Mouse (Mus musculus): ENCODE data around the gene Wap.

DNA sequence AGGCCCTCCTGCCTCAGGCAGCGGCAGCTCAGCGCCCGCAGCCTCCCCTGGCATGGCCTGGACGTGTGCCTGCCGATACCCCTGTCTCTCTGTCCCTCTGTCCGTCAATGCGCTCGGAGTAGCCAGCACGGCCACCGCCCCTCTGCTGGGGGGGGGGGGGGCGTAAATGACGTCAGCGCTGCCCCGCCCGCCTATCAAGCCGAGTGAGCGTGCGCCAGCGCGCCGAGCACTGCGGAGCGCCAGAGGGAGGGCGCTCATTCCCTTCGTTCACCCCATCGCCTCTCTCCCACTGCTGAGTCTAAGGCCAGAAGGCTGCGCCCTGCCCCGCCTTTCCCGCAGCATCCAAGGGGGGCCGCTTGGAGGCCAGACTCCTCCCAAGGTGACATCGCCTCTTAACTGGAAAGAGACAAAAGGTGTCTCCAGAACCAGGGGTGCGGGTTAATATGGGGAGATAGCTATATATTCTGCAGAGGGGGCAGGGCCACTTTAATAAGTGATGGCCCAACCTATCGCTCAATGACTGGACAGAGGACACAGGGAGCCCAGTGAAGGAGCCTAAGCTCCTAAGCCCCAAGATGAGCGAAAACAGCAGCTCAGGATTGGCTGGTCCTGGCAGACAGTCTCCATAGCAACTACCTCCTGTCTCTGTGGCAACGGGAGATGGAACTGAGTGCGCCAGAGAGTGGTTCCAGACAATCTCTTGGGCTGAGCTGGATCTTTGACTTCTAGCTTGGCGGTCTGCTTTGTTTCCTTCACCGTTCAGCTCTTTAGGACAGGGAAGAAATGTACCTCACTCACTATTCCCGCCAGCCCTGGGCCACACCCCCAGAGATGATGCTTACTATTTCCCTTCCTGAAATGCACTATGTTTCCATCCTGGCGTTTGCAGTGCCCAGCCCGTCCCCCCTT lies 32.7 kb downstream of the Wap start, which contains the start of gene Nacad:
- no peak for TF ChIP-seq CTCF (IDR thresholded peaks at IDR 0.05)
- no peak for TF ChIP-seq POLR2A (IDR thresholded peaks at IDR 0.05; ENCODE audit: insufficient read depth, low read depth, low read length)

Measured in heart, adult 2 months (tissue).